In genomic region chr9:67302386-67302989, GRCm38 (mm10) we compare ENCODE assay signal across 16 mouse cellular contexts.
DNase-seq lines count a peak whose midpoint lies in the region; ATAC-seq and TF ChIP-seq lines count a peak whose summit lies in the region.
"Had no signal": no experiment of that assay in that cellular context is flagged by ENCODE, and none has a peak within 500 bp of the region (broad histone marks: within the 10 kb centered on the region; RNA-seq: fewer than 3 reads in every experiment).

No protein-coding gene starts in this region.

- no peaks in the 10 kb centered on the region; the same call in 1 of the 2 replicates for H3K36me3 ChIP-seq in liver, adult 2 months (ENCODE audit: control insufficient read depth, insufficient read depth, low read length)
- no peaks in the 10 kb centered on the region for H3K36me3 ChIP-seq in liver, embryonic 11.5 days (ENCODE audit: control insufficient read depth, insufficient read depth, low read length)
- no peaks in the 10 kb centered on the region for H3K36me3 ChIP-seq in megakaryocyte, embryonic 14.5 days (replicated peaks; ENCODE audit: low read length)
- H3K36me3 ChIP-seq: liver, embryonic 15.5 days had no signal

- peak; percentile 57 for DNase-seq in kidney, adult 18-20 months
- no peak for DNase-seq in kidney, postnatal 4 days
- DNase-seq in liver, adult 2 months (ENCODE audit: extremely low read depth, low read depth, low spot score) = peak; percentile 10
- no peak for DNase-seq in liver, embryonic 11.5 days (ENCODE audit: low spot score)
- peak; percentile 51 for DNase-seq in cerebellum, adult 9-11 months
- no peak for DNase-seq in right cerebral cortex, postnatal 4 days
- DNase-seq: heart, postnatal 10 days; lung, postnatal 36 days; retina, postnatal 1 day; spleen, adult 18-20 months had no signal

- H3K27ac ChIP-seq in liver, adult 2 months (replicated peaks; ENCODE audit: insufficient read depth, low read depth, low read length) = no peak overlapping the region
- no peak overlapping the region for H3K27ac ChIP-seq in liver, embryonic 11.5 days (ENCODE audit: low read depth, low read length)
- H3K27ac ChIP-seq: heart, adult 2 months; liver, embryonic 15.5 days; neural tube, embryonic 13.5 days had no signal

- H3K9me3 ChIP-seq in liver, embryonic 11.5 days (ENCODE audit: control insufficient read depth, low read length) = no peaks in the 10 kb centered on the region
- no peaks in the 10 kb centered on the region for H3K9me3 ChIP-seq in megakaryocyte, embryonic 14.5 days
- H3K9me3 ChIP-seq: liver, embryonic 15.5 days; neural tube, embryonic 13.5 days had no signal

- WGBS in liver, adult 2 months = 81% methylated on average over 10 of the region's 10 CpGs
- WGBS in liver, embryonic 11.5 days = 88% methylated on average over 10 of the region's 10 CpGs

- H3K4me1 ChIP-seq in liver, adult 2 months (ENCODE audit: control insufficient read depth, insufficient read depth, low read length) = no peaks in the 10 kb centered on the region
- H3K4me1 ChIP-seq in liver, embryonic 11.5 days (replicated peaks; ENCODE audit: control insufficient read depth, insufficient read depth, low read length) = no peaks in the 10 kb centered on the region
- H3K4me1 ChIP-seq in megakaryocyte, embryonic 14.5 days = no peaks in the 10 kb centered on the region
- H3K4me1 ChIP-seq: liver, embryonic 15.5 days had no signal

- TF ChIP-seq CTCF in liver, adult 2 months (IDR thresholded peaks at IDR 0.05; ENCODE audit: low read depth, low read length) = no peak

- H3K79me2 ChIP-seq in liver, adult 2 months (ENCODE audit: control insufficient read depth, insufficient read depth, low read length) = no peaks in the 10 kb centered on the region

- ATAC-seq in liver, embryonic 11.5 days (replicated peaks; ENCODE audit: low FRiP score) = no peak
- no peak; the same call in 1 of the 2 replicates for ATAC-seq in monocyte, adult 5-6 weeks (replicated peaks; ENCODE audit: insufficient number of reproducible peaks, low FRiP score, low TSS enrichment, poor library complexity, severe bottlenecking)
- ATAC-seq: hindbrain, embryonic 16.5 days had no signal

- TF ChIP-seq POLR2A in liver, adult 2 months (IDR thresholded peaks at IDR 0.05; ENCODE audit: extremely low read depth, insufficient read depth, low read length) = no peak

- H3K4me3 ChIP-seq in liver, adult 2 months (ENCODE audit: insufficient read depth, low read depth, low read length) = no peak overlapping the region
- H3K4me3 ChIP-seq in liver, embryonic 11.5 days (ENCODE audit: low read depth, low read length) = no peak overlapping the region
- H3K4me3 ChIP-seq in megakaryocyte, embryonic 14.5 days (replicated peaks) = peak overlapping the region; percentile 30
- H3K4me3 ChIP-seq: heart, adult 2 months; liver, embryonic 15.5 days; neural tube, embryonic 13.5 days had no signal

- H3K27me3 ChIP-seq in liver, adult 2 months (ENCODE audit: control insufficient read depth, insufficient read depth, low read length) = no peaks in the 10 kb centered on the region
- H3K27me3 ChIP-seq in liver, embryonic 11.5 days (replicated peaks; ENCODE audit: control insufficient read depth, insufficient read depth, low read length) = no peaks in the 10 kb centered on the region
- H3K27me3 ChIP-seq in megakaryocyte, embryonic 14.5 days (replicated peaks) = peaks cover 2% of the 10 kb centered on the region
- H3K27me3 ChIP-seq: liver, embryonic 15.5 days; neural tube, embryonic 13.5 days had no signal

- H3K9ac ChIP-seq in liver, adult 2 months (ENCODE audit: low read depth, low read length) = no peak overlapping the region
- no peak overlapping the region for H3K9ac ChIP-seq in liver, embryonic 11.5 days (ENCODE audit: low read depth, low read length)
- H3K9ac ChIP-seq: liver, embryonic 15.5 days; neural tube, embryonic 13.5 days had no signal

- no peak overlapping the region for H3K4me2 ChIP-seq in liver, embryonic 11.5 days
- H3K4me2 ChIP-seq: liver, embryonic 15.5 days; neural tube, embryonic 13.5 days had no signal

Comparison
In these comparisons a context has a peak if more than half of its experiments do, and no peak if none do; other contexts are left out.
1. DNase-seq: peak in kidney, adult 18-20 months (single experiment), liver, adult 2 months (single experiment) and cerebellum, adult 9-11 months (single experiment); none in kidney, postnatal 4 days (0 of 2), liver, embryonic 11.5 days (single experiment) and right cerebral cortex, postnatal 4 days (single experiment).